Mouse (Mus musculus): ENCODE measurements around the gene Ano6.

The Ano6 gene

GRCm38 (mm10) chr15:95883559-95883958, 92.9 kb downstream of the Ano6 start:
- no peak for DNase-seq (ENCODE audit: extremely low read depth, low read depth, low spot score)

GRCm38 (mm10) chr15:95884658-95885620, 94.3 kb downstream of the Ano6 start:
- DNase-seq (ENCODE audit: extremely low read depth, low read depth, low spot score) = no peak

DNA sequence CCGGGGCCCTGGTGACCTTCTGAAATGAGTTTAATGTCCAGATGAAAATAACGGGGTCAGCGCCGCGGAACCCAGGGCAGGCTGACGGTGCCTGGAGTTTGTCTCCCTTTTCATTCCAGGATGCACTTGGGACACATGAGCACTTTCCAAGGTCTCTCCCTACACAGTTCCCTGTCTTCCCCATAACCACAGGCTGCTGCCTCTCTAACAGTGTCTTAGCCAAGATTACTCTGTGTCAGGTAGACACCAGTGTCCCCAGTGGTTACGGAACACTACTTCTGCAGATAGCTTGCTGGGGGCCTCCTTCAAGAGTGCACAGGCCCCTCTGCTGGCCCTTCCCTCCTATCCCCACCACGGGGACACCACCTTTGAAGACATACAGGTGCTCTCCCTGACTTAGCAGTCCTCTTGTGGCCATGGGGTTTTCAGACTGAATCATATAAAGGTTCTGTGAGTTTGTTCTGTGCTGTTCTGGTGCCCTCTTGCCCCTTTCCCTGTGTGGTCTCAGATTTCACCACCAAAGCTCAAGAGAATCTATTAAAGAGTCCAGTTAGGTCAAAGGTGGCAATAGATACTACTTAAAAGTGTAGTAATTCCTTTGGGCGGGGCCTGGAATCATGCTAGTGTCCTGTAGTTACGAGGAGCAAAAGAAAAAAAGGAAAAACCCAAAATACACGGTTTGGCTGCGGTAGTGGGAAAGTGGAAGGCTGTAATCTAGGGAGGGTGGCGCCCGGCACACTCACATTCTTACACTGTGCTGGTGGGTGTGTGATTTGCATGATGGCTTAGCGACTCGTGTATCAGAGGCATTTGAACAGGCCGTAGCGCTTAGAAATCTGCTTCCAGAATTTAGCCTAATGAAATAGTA, 95.5 kb downstream of the Ano6 start:
- DNase-seq (ENCODE audit: extremely low read depth, low read depth, low spot score) = no peak

GRCm38 (mm10) chr15:95887365-95887764, 96.7 kb downstream of the Ano6 start:
- DNase-seq (ENCODE audit: extremely low read depth, low read depth, low spot score) = no peak

- no peak for DNase-seq (ENCODE audit: extremely low read depth, low read depth, low spot score)
Measured at GRCm38 (mm10) chr15:95888556-95888955, 97.9 kb downstream of the Ano6 start.

DNA sequence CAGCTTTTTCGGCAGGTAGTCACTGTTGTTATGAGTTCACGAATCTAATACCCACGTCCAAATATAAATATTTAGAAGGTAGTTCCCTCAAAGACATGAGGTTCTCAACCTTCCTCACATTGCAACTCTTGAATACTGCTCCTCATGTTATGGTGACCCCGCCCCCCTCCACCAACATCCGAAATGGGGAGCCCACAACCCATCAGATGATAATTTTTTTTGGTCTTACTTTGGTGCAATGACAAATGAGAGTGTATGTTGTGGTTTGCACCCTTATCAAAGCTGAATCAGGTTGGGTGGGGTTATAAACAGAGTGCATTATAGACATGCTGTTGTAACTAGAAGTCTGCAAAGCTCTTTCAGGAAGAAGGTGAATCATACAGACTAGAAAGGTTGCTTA, 99.7 kb downstream of the Ano6 start:
- no peak for DNase-seq (ENCODE audit: extremely low read depth, low read depth, low spot score)

GRCm38 (mm10) chr15:95892171-95892570, 101.5 kb downstream of the Ano6 start:
- DNase-seq (ENCODE audit: extremely low read depth, low read depth, low spot score) = no peak

- no peak for DNase-seq (ENCODE audit: extremely low read depth, low read depth, low spot score)
Measured at GRCm38 (mm10) chr15:95892929-95893328, 102.3 kb downstream of the Ano6 start.

DNA sequence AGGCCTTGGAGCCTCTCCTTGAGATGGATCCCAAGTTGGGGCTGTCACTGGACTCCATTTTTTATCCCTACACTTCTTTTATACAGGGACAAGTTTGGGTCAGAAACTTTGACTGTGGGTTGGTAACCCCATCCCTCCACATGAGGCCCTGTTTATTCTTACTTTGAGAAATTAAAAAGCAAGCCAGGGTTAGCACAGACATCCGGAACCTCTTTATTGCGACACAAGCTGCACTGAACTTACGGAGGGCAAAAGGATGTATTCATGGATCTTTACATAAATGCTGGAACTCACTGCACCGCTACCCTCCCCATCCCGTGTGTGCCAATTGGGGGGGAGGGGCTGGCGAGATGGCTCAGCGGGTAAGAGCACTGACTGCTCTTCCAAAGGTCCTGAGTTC, 105.1 kb downstream of the Ano6 start:
- DNase-seq (ENCODE audit: extremely low read depth, low read depth, low spot score) = no peak

GRCm38 (mm10) chr15:95897653-95898052, 107.0 kb downstream of the Ano6 start:
- no peak for DNase-seq (ENCODE audit: extremely low read depth, low read depth, low spot score)

GRCm38 (mm10) chr15:95898438-95898837, 107.8 kb downstream of the Ano6 start:
- no peak for DNase-seq (ENCODE audit: extremely low read depth, low read depth, low spot score)

GRCm38 (mm10) chr15:95902396-95902795, 111.8 kb downstream of the Ano6 start:
- DNase-seq (ENCODE audit: extremely low read depth, low read depth, low spot score) = no peak

DNA sequence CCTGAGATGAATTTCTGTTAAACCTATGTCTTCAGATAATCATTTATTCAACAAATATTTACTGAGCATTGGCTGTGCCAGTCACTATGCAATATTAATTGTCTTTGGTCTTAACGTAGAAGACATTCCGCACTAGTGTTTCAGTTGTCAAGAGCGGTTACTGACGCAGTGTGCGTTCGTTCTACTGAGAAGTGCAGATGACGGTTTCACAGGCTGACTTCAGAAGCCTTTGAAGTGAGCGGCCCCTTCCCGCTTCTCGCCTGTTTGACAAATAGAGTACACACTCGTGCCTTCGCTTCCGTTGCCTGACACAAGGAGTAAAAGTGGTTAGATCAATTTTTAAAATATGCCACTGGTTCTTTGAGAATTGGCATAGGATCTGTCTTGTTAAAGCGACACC, 113.6 kb downstream of the Ano6 start:
- DNase-seq (ENCODE audit: extremely low read depth, low read depth, low spot score) = no peak

GRCm38 (mm10) chr15:95906017-95906749, 115.5 kb downstream of the Ano6 start:
- no peak for DNase-seq (ENCODE audit: extremely low read depth, low read depth, low spot score)

- no peak for DNase-seq (ENCODE audit: extremely low read depth, low read depth, low spot score)
Measured at GRCm38 (mm10) chr15:95906891-95907290, 116.2 kb downstream of the Ano6 start.

DNA sequence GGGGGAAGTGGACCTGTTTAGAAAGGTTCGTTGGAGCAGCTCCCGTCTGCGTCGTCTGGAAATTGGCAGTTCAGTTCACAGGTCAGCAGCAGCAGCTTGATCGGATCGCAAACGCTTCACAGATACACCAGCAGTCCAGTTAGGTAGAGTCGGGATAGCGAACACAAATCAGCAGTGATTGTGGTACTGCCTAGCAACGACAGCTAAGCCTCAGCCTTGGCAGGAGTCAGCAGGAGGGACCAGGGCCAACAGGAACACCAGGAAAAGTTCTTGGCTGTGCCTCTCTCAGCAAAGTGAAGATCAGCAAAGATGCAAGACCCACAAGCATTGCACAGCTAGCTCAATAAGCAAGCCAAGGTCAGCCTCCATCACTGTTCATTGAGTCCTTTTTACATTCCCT, 116.7 kb downstream of the Ano6 start:
- no peak for DNase-seq (ENCODE audit: extremely low read depth, low read depth, low spot score)

GRCm38 (mm10) chr15:95907909-95908308, 117.3 kb downstream of the Ano6 start:
- DNase-seq (ENCODE audit: extremely low read depth, low read depth, low spot score) = no peak

DNA sequence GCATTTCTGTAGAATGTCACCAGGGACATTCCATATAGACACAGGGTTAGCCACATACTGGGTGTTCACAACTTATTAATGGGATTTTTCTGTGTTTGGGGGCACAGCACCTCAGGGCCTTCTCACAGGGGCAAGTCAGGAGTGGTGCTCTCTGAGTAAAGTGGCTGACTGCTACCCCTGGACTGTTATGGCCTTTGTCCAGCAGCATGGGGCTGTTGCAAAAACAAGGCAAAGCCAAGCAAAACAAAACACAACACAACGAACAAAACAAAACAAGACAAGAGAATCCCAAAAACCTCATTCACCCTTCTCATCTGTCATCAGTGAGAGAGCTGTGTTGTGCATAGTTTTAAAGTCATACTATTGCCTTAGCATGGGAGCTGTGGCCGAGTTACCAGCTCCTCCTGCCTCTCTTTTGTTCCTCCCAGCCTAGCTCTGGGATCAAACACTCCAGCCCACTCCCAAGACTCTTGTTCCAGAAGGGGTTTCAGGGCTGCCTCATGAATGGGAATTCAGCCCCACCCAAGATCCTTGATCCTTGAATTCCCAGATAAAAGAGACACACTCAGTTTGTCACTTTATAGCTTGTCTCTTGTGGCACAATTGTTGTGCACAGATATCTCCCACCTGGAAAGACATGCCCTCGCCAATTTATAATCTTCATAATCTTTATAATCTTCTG, 119.6 kb downstream of the Ano6 start:
- DNase-seq (ENCODE audit: extremely low read depth, low read depth, low spot score) = no peak

DNA sequence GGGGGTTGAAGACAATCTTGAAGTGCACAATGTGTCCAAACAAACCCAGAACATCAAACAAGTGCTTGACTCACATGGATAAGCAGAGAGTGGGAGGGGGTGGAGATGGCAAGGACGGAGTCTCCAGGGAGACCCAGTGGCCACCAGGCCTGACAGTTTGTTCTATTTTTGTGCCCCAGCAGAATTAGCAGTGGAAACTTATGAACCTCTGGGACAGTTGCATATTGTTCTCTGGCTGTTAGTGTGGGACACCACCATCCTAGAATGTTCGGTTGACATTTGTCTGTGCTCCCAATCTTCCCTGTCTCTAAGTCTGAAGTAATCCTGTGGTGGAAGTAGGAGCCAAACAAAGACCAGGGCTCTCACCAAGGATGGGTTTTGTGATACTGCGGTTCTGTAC, 124.3 kb downstream of the Ano6 start:
- DNase-seq (ENCODE audit: extremely low read depth, low read depth, low spot score) = no peak

DNA sequence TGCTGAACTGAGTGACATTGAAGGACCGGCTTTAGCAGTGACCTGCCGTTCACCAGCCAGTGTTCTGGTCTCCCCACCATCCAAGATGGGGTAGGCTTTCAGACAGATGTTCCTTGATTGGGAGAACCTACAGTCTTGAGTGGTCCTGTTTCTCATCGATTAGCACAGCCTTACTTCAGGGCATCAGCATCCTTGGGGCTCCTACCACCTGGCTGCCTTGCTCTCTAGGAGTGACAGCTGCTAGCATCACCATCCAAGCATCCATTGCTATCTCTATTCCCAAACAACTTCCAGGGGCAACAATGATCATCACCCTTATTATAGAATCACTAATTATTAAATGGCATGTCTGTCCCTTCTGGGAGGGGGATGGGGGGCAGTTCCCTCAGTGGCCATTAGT, 124.8 kb downstream of the Ano6 start:
- no peak for DNase-seq (ENCODE audit: extremely low read depth, low read depth, low spot score)

- DNase-seq (ENCODE audit: extremely low read depth, low read depth, low spot score) = no peak
Measured at GRCm38 (mm10) chr15:95917330-95917729, 126.7 kb downstream of the Ano6 start.
